Mouse (Mus musculus) forebrain, embryonic 13.5 days (tissue): ENCODE measurements around the gene Gjd3. TPM values are rescaled to one million over a fixed set of nuclear protein-coding genes. Genes with fewer than 3 reads are reported as not detected.

ENCODE experiments used
- ATAC-seq: fragments of 200-750 bp; cut with Nextera tagmentation; 2 replicates; pipeline ENCODE4 v1.8.0; 2017
- H3K27ac ChIP-seq: fragments of 300-500 bp; sonication (generic); 2 replicates; pipeline ENCODE4 v1.5.1; 2015; ENCODE audit warnings: inconsistent platforms, mild to moderate bottlenecking, moderate library complexity
- H3K27me3 ChIP-seq: fragments of 300-500 bp; sonication (generic); 2 replicates; pipeline ENCODE4 v1.6.1; 2015; ENCODE audit warnings: mild to moderate bottlenecking, inconsistent platforms
- H3K36me3 ChIP-seq: fragments of 300-500 bp; sonication (generic); 2 replicates; pipeline ENCODE4 v1.6.1; 2015; ENCODE audit warnings: mild to moderate bottlenecking, inconsistent platforms; ENCODE audit not compliant: poor library complexity, severe bottlenecking
- H3K4me1 ChIP-seq: fragments of 300-500 bp; sonication (generic); 2 replicates; pipeline ENCODE4 v1.6.1; 2015; ENCODE audit warnings: inconsistent platforms
- H3K4me2 ChIP-seq: fragments of 300-500 bp; sonication (generic); 2 replicates; pipeline ENCODE4 v1.6.1; 2015; ENCODE audit warnings: inconsistent platforms, mild to moderate bottlenecking, moderate library complexity
- H3K4me3 ChIP-seq: fragments of 300-500 bp; sonication (generic); 2 replicates; pipeline ENCODE4 v1.5.1; 2015; ENCODE audit warnings: mild to moderate bottlenecking, inconsistent platforms
- H3K9ac ChIP-seq: fragments of 300-500 bp; sonication (generic); 2 replicates; pipeline ENCODE4 v1.6.1; 2015; ENCODE audit warnings: mild to moderate bottlenecking, inconsistent platforms
- H3K9me3 ChIP-seq: fragments of 300-500 bp; sonication (generic); replicated peaks from 2 replicates; pipeline ENCODE4 v1.6.1; 2016; ENCODE audit warnings: inconsistent platforms
- WGBS: fragments of 180-500 bp; shearing (Covaris S2); methylation state at CpG from one replicate; pipeline ENCODE4 v1.1.7; 2015; 5-methylcytosine and 5-hydroxymethylcytosine counted together
- polyA plus RNA-seq: library from polyadenylated mRNA; unstranded; fragments of >200 nt; fragmentation: Nextera tagmentation; extraction: Ambion mirVana; gene quantifications from 2 replicates; pipeline ENCODE4 v1.2.1, GENCODE M21; 2015

Gjd3 gene
- polyA plus RNA-seq, 1 experiment from 2014 or later, result not detected

DNA sequence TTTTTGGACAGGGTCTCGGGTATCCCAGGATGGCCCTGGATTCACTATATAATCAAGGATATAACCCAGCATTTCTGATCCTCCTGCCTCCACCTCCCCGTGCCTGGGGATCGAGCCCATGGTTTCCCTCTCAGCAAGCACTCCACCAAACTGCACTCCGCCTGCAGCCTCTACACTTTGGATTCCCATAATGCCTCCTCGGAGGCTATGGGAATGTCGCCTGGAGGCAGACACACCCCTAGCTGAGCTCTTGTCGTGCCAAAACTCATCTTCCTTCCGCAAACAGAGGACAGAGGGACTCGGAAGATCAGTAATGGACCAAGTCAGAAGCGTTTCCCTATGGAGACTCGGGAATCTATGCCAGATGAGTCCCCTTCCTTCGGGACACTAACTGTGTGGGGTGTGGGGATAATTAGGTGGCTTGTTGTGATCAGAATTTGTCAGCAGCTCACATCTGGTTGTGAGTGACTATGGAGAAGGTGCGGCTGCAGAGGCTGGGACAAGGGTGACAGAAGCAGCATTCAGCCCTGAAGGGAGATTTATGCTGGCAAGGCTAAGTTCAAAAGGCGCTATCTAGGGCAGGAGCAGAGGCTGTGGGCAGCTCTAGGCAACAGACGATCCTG, 4.2 kb downstream of the Gjd3 start:
- no peak overlapping the region for H3K4me3 ChIP-seq

DNA sequence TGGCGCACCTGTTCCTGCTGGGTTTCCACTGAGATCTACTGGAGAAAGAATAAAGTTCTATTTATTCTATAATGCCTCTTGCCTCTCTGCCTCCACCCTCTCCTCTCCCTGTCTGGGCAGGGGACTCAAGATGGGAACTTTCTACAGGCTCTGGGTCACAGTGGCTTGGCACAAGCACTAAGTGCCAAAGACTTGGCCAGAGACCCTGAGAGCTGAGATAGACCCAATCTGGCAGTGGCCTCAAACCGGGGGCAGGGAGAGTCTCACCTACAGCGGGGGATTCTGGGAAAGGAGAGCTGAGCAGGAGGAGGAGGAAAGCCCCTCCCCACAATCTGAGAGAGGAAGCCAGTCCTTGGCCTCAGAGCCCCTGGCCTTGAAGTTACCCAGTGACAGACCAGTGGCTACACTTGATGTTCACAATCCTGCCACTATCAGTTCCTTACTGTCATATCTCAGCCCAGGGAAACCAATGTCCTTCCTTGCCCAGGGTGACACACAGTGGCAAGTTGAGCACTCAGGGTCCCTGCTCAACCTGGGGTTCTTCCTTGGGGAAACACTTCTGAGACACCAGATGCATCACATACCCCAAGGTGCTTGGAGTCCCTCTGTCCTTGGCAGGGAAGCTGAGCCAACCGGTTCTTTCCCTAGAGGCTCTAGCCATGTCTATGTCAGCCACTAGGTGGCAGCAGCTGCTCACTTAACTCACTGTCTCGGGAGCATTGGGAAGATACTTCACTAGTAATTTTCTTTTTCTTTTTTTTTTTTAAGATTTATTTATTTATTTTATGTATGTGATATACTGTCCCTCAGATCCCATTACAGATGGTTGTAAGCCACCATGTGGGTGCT, 7.7 kb downstream of the Gjd3 start:
- Histone ChIP-seq H3K4me1 (peaks cover 17% of the 10 kb centered on the region), H3K27ac (no peak overlapping the region)

More for the DNA sequence above, 4.2 kb downstream of the Gjd3 start:
- no peak for ATAC-seq
- H3K4me2 ChIP-seq, result no peak overlapping the region
- 74% methylated on average over 15 of the region's 15 CpGs for WGBS
- H3K9me3 ChIP-seq, result no peaks in the 10 kb centered on the region
- peaks cover 2% of the 10 kb centered on the region for H3K36me3 ChIP-seq
- H3K27ac ChIP-seq, result no peak overlapping the region
- no peak overlapping the region for H3K9ac ChIP-seq
- peaks cover 17% of the 10 kb centered on the region; the same call in 1 of the 2 replicates for H3K4me1 ChIP-seq
- peaks cover 28% of the 10 kb centered on the region for H3K27me3 ChIP-seq

DNA sequence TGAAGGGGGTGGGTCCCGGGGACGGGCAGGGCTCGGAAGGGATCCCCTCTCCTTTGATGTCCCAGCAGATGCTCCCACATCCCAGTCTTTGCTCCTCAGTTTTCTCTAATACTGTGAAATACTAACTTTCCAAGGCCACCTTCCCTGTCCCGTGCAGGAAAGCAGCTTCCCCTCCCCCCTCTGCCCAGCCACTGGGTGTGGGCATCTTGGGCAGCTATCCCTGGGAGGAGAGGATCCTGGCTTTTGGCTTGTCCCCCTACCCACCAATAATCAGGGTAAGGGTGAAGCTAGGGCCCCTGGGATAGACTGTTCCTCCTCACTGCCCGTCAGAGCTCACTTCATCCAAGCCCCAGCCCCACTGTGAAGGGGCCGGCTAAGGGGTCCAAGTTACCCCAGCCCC, 8.6 kb downstream of the Gjd3 start:
- Histone ChIP-seq H3K9me3 (no peaks in the 10 kb centered on the region), H3K4me1 (peaks cover 26% of the 10 kb centered on the region), H3K36me3 (peaks cover 23% of the 10 kb centered on the region), H3K27me3 (no peaks in the 10 kb centered on the region), H3K27ac (no peak overlapping the region), H3K9ac (no peak overlapping the region), H3K4me2 (no peak overlapping the region), H3K4me3 (no peak overlapping the region)
- WGBS, result 76% methylated on average over 6 of the region's 6 CpGs
- ATAC-seq, result no peak

More for the DNA sequence above, 7.7 kb downstream of the Gjd3 start:
- Histone ChIP-seq H3K27me3 (no peaks in the 10 kb centered on the region), H3K4me3 (no peak overlapping the region), H3K9ac (no peak overlapping the region), H3K36me3 (peaks cover 22% of the 10 kb centered on the region), H3K9me3 (no peaks in the 10 kb centered on the region), H3K4me2 (no peak overlapping the region)
- WGBS, result 54% methylated on average over 5 of the region's 5 CpGs
- ATAC-seq, result 0 out of 2 replicates have a peak, but pooled peaks have one; percentile 3

DNA sequence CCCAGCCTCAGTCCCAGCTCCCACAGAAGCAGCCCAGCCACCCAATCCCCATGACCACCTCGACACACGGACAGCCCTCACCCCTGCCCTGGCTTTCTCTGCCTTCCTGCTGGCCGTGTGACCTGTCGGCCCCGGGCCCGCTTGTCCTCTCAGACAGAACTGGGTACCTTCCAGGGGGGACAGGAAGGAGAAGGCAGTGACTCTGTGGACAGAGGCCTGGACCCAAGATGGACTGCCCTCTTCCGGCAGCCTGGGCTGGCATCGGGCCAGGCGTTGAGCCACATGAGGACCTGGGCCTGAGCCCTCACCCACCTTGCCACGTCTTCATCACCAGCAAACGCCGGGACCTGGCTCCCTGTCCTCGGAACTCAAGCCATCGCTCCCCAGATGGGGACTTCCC, 9.2 kb downstream of the Gjd3 start:
- Histone ChIP-seq H3K9me3 (no peaks in the 10 kb centered on the region), H3K27ac (no peak overlapping the region), H3K4me3 (no peak overlapping the region), H3K4me1 (peaks cover 32% of the 10 kb centered on the region), H3K36me3 (peaks cover 23% of the 10 kb centered on the region), H3K4me2 (no peak overlapping the region), H3K9ac (no peak overlapping the region), H3K27me3 (no peaks in the 10 kb centered on the region)
- WGBS, result 87% methylated on average over 14 of the region's 14 CpGs
- no peak for ATAC-seq

DNA sequence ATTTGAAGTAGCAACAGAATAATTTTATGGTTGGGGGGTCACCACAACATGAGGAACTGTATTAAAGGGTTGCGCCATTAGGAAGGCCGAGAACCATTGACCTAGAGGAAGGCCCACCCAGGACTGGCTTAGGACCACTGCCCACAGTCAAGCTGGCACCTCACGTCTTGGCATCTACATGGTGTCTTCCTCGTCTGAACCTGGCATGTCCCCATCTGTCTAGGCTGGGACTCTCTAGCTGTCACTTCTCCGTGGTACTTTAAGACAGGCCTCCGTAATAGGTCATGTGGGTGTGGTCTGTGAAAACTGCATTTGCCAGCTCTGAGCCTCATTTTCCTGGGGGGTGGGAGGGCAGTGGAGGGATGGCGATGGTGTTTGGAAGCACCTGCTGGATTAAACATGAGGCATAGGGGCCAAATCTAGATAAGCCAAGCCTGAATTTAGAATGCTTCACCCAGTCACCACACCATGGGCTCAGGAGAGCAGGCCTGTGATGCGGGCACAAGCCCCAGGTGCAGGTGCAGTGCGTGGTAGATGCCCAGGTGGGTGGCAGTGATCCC, 9.9 kb downstream of the Gjd3 start:
- no peak for ATAC-seq
- Histone ChIP-seq H3K27ac (no peak overlapping the region), H3K4me3 (no peak overlapping the region), H3K9me3 (no peaks in the 10 kb centered on the region), H3K4me1 (peaks cover 39% of the 10 kb centered on the region), H3K27me3 (no peaks in the 10 kb centered on the region), H3K9ac (no peak overlapping the region), H3K36me3 (peaks cover 23% of the 10 kb centered on the region), H3K4me2 (no peak overlapping the region)
- 90% methylated on average over 9 of the region's 9 CpGs for whole genome bisulfite sequencing

DNA sequence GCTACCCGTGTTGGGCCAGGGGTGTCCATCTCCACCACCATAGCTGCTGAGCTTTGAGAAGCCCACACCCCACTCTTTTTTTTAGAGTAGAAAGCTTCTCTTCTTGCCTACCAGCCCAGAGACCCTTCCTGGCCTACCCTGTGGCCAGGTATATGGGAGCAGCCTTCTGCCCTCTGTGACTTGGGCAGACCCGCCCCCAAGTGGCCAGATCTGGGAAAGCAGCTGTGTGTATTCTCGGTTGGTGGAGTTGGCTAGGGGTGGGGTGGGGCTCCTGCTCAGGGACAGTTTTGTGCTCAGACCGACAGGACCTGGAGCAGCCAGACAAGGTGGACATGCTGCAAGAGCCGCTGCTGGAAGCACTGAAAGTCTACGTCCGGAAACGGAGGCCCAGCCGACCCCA, 10.6 kb downstream of the Gjd3 start:
- H3K9me3 ChIP-seq, result no peaks in the 10 kb centered on the region
- no peak for ATAC-seq

DNA sequence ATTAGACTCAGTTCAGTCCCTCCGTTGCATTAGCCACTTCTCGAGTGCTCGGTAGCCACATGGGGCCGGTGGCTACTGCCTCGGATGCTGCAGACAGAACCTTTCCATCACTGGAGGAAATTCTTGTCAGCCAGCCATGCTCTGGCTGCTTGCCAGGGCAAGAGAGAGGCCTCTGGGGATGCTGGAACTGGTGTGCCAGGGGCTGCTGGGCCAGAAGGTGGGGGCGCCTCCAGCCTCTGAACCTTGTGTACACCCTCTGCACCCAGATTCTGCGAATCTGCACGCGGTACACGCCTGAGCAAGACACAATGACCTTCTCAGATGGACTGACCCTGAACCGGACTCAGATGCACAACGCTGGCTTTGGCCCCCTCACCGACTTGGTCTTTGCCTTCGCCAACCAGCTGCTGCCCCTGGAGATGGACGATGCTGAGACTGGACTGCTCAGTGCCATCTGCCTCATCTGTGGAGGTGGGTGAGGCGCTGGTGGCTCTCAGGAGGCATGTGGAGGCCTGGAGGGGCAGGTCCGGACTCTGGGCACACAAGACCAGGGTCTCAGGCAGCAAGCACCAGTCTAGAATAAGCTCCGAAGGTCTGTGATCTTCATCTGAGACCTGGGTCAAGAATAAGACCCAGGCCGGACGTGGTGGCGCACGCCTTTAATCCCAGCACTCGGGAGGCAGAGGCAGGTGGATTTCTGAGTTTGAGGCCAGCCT, 11.3 kb downstream of the Gjd3 start:
- Histone ChIP-seq H3K27me3 (no peaks in the 10 kb centered on the region), H3K4me2 (peak overlapping the region; percentile 11), H3K4me3 (no peak overlapping the region), H3K36me3 (peaks cover 23% of the 10 kb centered on the region), H3K27ac (peak overlapping the region; percentile 96), H3K9ac (peak overlapping the region; percentile 48), H3K4me1 (peaks cover 54% of the 10 kb centered on the region), H3K9me3 (no peaks in the 10 kb centered on the region)
- ATAC-seq, result no peak
- WGBS, result 66% methylated on average over 23 of the region's 23 CpGs

More for the DNA sequence above, 10.6 kb downstream of the Gjd3 start:
- Histone ChIP-seq H3K27me3 (no peaks in the 10 kb centered on the region), H3K9ac (no peak overlapping the region), H3K4me2 (no peak overlapping the region), H3K27ac (0 out of 2 replicates have a peak overlapping the region, but pooled peaks have one; percentile 96), H3K4me1 (peaks cover 46% of the 10 kb centered on the region), H3K4me3 (no peak overlapping the region), H3K36me3 (peaks cover 23% of the 10 kb centered on the region)
- whole genome bisulfite sequencing, result 51% methylated on average over 9 of the region's 9 CpGs

DNA sequence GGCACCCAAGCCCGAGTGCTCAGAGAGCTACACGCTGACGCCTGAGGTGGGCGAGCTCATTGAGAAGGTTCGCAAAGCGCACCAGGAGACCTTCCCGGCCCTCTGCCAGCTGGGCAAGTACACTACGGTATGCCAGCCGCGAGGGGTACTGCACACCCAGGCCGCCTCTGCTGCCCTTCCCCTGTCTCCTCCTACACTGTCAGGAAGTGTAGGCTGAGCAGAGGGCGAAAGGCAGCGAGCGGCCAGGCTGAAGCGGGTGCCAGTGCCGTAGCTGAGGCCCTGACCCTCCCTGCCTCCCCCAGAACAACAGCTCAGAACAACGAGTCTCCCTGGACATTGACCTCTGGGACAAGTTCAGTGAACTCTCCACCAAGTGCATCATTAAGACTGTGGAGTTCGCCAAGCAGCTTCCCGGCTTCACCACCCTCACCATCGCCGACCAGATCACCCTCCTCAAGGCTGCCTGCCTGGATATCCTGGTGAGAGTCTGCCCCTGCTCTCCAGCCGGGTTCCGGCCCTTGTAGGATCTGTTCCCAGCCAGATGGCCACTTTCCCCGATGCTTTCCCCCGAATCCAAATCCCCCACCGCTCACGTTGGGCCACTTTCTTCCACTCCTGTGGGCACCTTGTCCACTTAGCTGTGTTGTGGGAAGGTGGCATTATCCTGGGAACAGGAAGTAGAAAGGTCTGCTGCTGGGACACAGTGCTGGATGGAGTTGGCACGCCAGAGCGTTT, 12.5 kb downstream of the Gjd3 start:
- H3K9ac ChIP-seq, result peak overlapping the region; percentile 58

DNA sequence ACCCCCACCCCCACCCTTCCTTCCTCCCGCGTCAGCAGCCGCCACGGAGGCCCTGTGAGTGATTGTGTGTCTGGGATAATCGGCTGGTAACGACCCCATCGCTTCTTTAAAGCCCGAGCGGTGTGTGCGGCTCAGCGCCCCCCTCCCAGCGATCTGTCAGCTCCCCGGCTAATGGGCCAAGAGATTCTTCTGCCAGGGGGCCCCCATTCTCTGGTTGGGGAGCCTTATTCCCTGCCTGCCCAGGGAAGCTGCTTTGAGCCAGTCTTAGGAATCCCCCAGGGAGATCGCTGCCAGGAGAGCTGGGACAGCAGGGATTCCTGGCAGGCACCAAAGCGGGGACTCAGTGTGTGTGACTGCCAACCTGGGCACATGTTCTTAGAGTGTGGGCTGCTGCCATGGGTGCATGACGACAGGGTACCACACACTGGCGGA, 13.3 kb downstream of the Gjd3 start:
- peak; percentile 75 for ATAC-seq
- Histone ChIP-seq H3K27me3 (no peaks in the 10 kb centered on the region), H3K9ac (peak overlapping the region; percentile 58), H3K4me2 (peak overlapping the region; percentile 55), H3K9me3 (no peaks in the 10 kb centered on the region), H3K4me1 (peaks cover 73% of the 10 kb centered on the region), H3K4me3 (peak overlapping the region; percentile 21; the same call in 1 of the 2 replicates), H3K27ac (peak overlapping the region; percentile 96), H3K36me3 (peaks cover 23% of the 10 kb centered on the region)
- WGBS, result 4% methylated on average over 15 of the region's 17 CpGs

More for the DNA sequence above, 12.5 kb downstream of the Gjd3 start:
- H3K9me3 ChIP-seq, result no peaks in the 10 kb centered on the region
- H3K27ac ChIP-seq, result peak overlapping the region; percentile 96
- peak; percentile 7; the same call in 1 of the 2 replicates for ATAC-seq
- WGBS, result 52% methylated on average over 29 of the region's 29 CpGs
- 0 out of 2 replicates have a peak overlapping the region, but pooled peaks have one; percentile 3 for H3K4me3 ChIP-seq
- H3K4me1 ChIP-seq, result peaks cover 65% of the 10 kb centered on the region
- peak overlapping the region; percentile 55 for H3K4me2 ChIP-seq
- H3K36me3 ChIP-seq, result peaks cover 23% of the 10 kb centered on the region
- H3K27me3 ChIP-seq, result no peaks in the 10 kb centered on the region

DNA sequence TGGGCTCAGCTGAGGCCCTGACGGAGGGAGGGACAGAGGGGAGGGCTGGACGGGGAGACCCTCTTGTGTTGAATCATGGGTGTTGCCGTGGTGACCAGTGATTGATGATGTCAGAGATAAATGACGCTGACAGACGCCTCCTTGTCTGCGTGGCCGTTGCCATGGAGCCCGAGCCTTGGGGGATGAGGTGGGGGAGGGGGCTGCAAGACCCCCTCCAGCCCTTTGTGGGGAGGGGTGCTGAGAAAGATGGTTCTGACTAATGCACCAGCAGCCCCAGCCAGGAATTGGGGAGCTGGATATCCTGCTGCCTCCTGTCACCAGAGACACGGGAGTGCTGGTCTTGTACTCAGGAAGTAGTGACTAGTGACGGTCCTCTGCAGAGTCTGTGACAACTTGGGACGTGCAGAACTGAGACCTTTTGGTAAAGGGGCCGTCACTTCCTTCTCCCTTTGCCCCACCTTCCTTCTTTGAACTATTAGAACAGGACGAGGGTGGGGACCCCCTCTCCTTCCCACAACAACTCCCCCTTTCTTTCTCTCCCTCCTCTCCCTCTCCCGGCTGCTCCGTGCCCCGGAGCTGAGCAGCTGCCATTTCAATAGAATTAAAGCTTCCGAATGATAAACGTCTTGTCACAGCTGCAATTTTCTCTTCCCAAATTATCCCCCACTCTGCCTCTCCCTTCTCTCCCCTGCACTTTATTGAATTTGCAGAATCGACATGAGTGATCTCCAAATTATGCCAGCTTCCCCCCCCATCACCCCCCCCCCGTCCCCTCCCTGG, 13.9 kb downstream of the Gjd3 start:
- no peaks in the 10 kb centered on the region for H3K27me3 ChIP-seq
- H3K4me2 ChIP-seq, result peak overlapping the region; percentile 55
- no peaks in the 10 kb centered on the region for H3K9me3 ChIP-seq
- H3K4me3 ChIP-seq, result peak overlapping the region; percentile 8
- peak overlapping the region; percentile 96 for H3K27ac ChIP-seq
- peak; percentile 55 for ATAC-seq
- peaks cover 79% of the 10 kb centered on the region for H3K4me1 ChIP-seq
- WGBS, result 3% methylated on average over 20 of the region's 20 CpGs
- peak overlapping the region; percentile 47; the same call in 1 of the 2 replicates for H3K9ac ChIP-seq
- peaks cover 23% of the 10 kb centered on the region for H3K36me3 ChIP-seq
